Mouse (Mus musculus) kidney, postnatal 4 days (tissue): ENCODE data around the gene Sec16a.

Experiments
- DNase-seq, 2 experiments: peaks; one replicate each; pipeline ENCODE4 v3.0.0; 2021; ENCODE audit warnings: mixed read lengths in 2 of 2

Sec16a gene

GRCm38 (mm10) chr2:26437221-26437620 lies 7.8 kb downstream of the Sec16a start:
- no peak for DNase-seq

GRCm38 (mm10) chr2:26434791-26435572 lies 10.0 kb downstream of the Sec16a start:
- peak in 1 of 2 experiments; percentile 40 for DNase-seq

GRCm38 (mm10) chr2:26429851-26430250 lies 15.2 kb downstream of the Sec16a start:
- DNase-seq = no peak

GRCm38 (mm10) chr2:26424541-26424940 lies 20.5 kb downstream of the Sec16a start:
- no peak for DNase-seq

GRCm38 (mm10) chr2:26423086-26423485 lies 21.9 kb downstream of the Sec16a start:
- no peak for DNase-seq

- DNase-seq = no peak
Measured at GRCm38 (mm10) chr2:26421969-26422368, 23.0 kb downstream of the Sec16a start.

GRCm38 (mm10) chr2:26418120-26418519 lies 26.9 kb downstream of the Sec16a start:
- DNase-seq = no peak

GRCm38 (mm10) chr2:26417066-26417465 lies 27.9 kb downstream of the Sec16a start:
- no peak for DNase-seq

GRCm38 (mm10) chr2:26410931-26411411 lies 34.0 kb downstream of the Sec16a start:
- no peak for DNase-seq

GRCm38 (mm10) chr2:26410091-26410490 lies 34.9 kb downstream of the Sec16a start:
- DNase-seq = no peak

GRCm38 (mm10) chr2:26409362-26409761 lies 35.7 kb downstream of the Sec16a start:
- DNase-seq = no peak

GRCm38 (mm10) chr2:26408515-26409356 lies 36.3 kb downstream of the Sec16a start, which contains the start of gene Inpp5e:
TSS of gene Inpp5e (minus strand) at chr2:26409203.
- peak; percentile 99 for DNase-seq

GRCm38 (mm10) chr2:26403306-26403705 lies 41.7 kb downstream of the Sec16a start:
- peak in 1 of 2 experiments; percentile 41 for DNase-seq

- DNase-seq = no peak
Measured at GRCm38 (mm10) chr2:26402265-26402664, 42.8 kb downstream of the Sec16a start.

- DNase-seq = no peak
Measured at GRCm38 (mm10) chr2:26401023-26401422, 44.0 kb downstream of the Sec16a start.

GRCm38 (mm10) chr2:26400296-26400695 lies 44.7 kb downstream of the Sec16a start:
- no peak for DNase-seq

GRCm38 (mm10) chr2:26399647-26400046 lies 45.4 kb downstream of the Sec16a start:
- no peak for DNase-seq

GRCm38 (mm10) chr2:26398978-26399377 lies 46.0 kb downstream of the Sec16a start:
- no peak for DNase-seq

- DNase-seq = no peak
Measured at GRCm38 (mm10) chr2:26391617-26392016, 53.4 kb downstream of the Sec16a start.

GRCm38 (mm10) chr2:26390954-26391353 lies 54.1 kb downstream of the Sec16a start:
- DNase-seq = no peak

- DNase-seq = peak; percentile 90 to 93
Measured at GRCm38 (mm10) chr2:26389154-26389690, 55.8 kb downstream of the Sec16a start, which contains the start of the genes Entr1 and Pmpca. TSS of gene Entr1 (minus strand) at chr2:26389316. TSS of gene Pmpca (plus strand) at chr2:26389339.

GRCm38 (mm10) chr2:26388682-26389153 lies 56.3 kb downstream of the Sec16a start:
- DNase-seq = peak; percentile 42 to 56

GRCm38 (mm10) chr2:26387713-26388112 lies 57.3 kb downstream of the Sec16a start:
- DNase-seq = no peak
